11 mouse cellular contexts compared by ENCODE assay signal in the genomic region with DNA sequence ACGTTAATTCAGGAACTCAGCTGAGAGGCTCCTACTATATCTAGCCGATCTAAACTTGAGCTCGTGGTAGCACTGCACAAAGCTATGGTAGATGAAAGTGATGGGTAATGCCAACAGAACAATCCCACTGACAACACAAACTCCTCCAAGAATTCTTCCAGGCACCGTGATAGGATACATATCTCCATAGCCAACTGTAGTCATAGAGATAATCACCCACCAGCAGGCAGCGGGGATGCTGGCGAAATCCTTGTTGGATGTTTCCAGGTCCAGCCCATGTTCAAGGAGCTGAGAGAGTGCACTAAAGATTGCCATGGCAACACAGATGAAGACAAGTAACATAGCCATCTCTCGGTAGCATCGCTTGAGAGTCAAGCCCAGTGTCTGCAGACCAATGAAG. TPM values are rescaled to one million over a fixed set of nuclear protein-coding genes. Genes with fewer than 3 reads are reported as not detected.
DNase-seq lines count a peak whose midpoint lies in the region.
"Had no signal": no experiment of that assay in that cellular context is flagged by ENCODE, and none has a peak within 500 bp of the region (broad histone marks: within the 10 kb centered on the region; RNA-seq: fewer than 3 reads in every experiment).

No protein-coding gene starts in this region.

- peak; percentile 51 for DNase-seq in left cerebral cortex, adult 11 months (ENCODE audit: low spot score)
- no peak for DNase-seq in left cerebral cortex, postnatal 4 days
- peak; percentile 48 to 71 for DNase-seq in frontal cortex, postnatal 36 days (ENCODE audit: low spot score in 2 of 2)
- DNase-seq in left cerebral cortex, postnatal 36 days (ENCODE audit: low spot score in 2 of 2): peak; percentile 41 to 56
- DNase-seq in thymus, postnatal 25 days: no peak
- no peak for DNase-seq in thymus, postnatal 36 days
- DNase-seq in cerebellum, adult 11-12 months: no peak
- DNase-seq: adrenal gland, adult 8-10 months; cerebellum, adult 9-10 months; kidney, postnatal 14 days had no signal

- intact Hi-C loops in left cerebral cortex, postnatal 4 days (cut with DNase I): no loop called here
- intact Hi-C loops in left cerebral cortex, postnatal 36 days (cut with DNase I): loop anchor here (1.0 to 5.0 kb wide), 3 partner anchors 40 to 70 kb away; partner anchors contain the start of gene Cox7a2l

RNA-seq across cellular contexts. Expression of gene Kcng3, which starts 44.0 kb away (rescaled TPM):
- 1 to 10 TPM; 4.0 to 4.9 TPM for total RNA-seq in left cerebral cortex, postnatal 4 days (2021)
- total RNA-seq in left cerebral cortex, postnatal 36 days (2021): 10 to 100 TPM in 1 of 2 experiments, 1 to 10 TPM in 1; 8.9 to 10.3 TPM
- total RNA-seq: liver, adult 2 months had no signal

Comparison
In these comparisons a context has a peak if more than half of its experiments do, and no peak if none do; other contexts are left out.
1. DNase-seq: peak in left cerebral cortex, adult 11 months (single experiment), frontal cortex, postnatal 36 days (2 of 2) and left cerebral cortex, postnatal 36 days (2 of 2); none in left cerebral cortex, postnatal 4 days (single experiment), thymus, postnatal 25 days (single experiment), thymus, postnatal 36 days (0 of 2) and cerebellum, adult 11-12 months (single experiment).